Mouse (Mus musculus): ENCODE results near the gene Itga8. TPM values are rescaled to one million over a fixed set of nuclear protein-coding genes. Genes with fewer than 3 reads are reported as not detected.

The Itga8 gene
- total and polyA plus RNA-seq, 3 experiments = 0.93 TPM; not detected in 2

DNA sequence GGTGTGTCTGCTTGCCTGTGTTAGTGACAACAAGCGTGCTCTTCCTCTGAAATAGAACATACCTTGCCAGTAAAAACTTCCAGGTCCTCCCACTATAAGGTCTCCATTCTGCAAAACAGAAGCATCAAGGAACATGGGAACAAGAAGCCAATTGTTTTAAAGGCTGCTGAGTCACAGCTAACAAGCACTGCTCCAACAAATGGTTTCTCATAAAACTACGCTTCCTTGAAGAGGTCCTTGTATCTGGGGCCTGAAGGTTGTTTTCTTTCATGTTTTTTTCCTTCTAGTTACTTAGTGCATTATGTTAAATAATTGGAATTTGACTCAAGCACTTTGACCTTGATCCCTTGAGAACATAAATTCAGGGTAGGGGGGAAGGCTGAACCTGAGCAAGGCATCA lies 45.8 kb downstream of the Itga8 start:
- Histone ChIP-seq H3K9me3 (replicated peaks) (no peaks in the 10 kb centered on the region), H3K27me3 (ENCODE audit: insufficient read depth, low read length) (peaks cover 7% of the 10 kb centered on the region; the same call in 1 of the 2 replicates), H3K4me1 (ENCODE audit: insufficient read depth, low read depth, low read length) (no peaks in the 10 kb centered on the region), H3K4me3 (ENCODE audit: low read depth, low read length) (no peak overlapping the region), H3K36me3 (replicated peaks) (no peaks in the 10 kb centered on the region)
- TF ChIP-seq CTCF (IDR thresholded peaks at IDR 0.05; ENCODE audit: low read depth, low read length) (no peak), POLR2AphosphoS5 (IDR thresholded peaks at IDR 0.05; ENCODE audit: insufficient replicate concordance, low read depth, low read length) (no peak), GATA1 (IDR thresholded peaks at IDR 0.05; ENCODE audit: borderline replicate concordance, low read length) (no peak), TAL1 (conservative IDR thresholded peaks at IDR 0.05; ENCODE audit: low read depth, low read length) (no peak), GATA2 (IDR thresholded peaks at IDR 0.05; ENCODE audit: borderline replicate concordance, low read depth, low read length) (no peak)
- ATAC-seq (ENCODE audit: extremely low read depth, insufficient number of reproducible peaks, low FRiP score, poor library complexity, severe bottlenecking) (no peak), DNase-seq (ENCODE audit: low spot score) (no peak)

DNA sequence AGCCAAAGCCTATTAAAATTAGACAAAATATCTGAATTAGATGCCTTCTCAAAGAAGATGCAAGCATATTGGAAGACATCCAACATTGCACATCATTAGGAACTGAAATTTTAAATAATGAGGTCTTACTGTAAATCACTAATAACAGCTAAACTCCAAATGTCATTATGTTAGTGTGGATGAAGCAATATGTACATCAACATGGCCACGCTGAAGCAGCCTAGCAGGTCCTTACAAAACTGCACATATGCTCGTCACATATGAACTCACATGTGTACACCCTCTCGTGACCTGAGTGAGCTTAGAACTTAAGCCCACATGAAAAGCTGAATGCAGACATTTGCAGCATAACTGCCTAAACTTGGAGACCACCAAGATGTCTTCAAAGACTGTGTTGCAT lies 66.4 kb downstream of the Itga8 start:
- TF ChIP-seq POLR2AphosphoS5 (IDR thresholded peaks at IDR 0.05; ENCODE audit: insufficient replicate concordance, low read depth, low read length) = no peak
- no peak for TF ChIP-seq TAL1 (conservative IDR thresholded peaks at IDR 0.05; ENCODE audit: low read depth, low read length)
- no peak for TF ChIP-seq GATA2 (IDR thresholded peaks at IDR 0.05; ENCODE audit: borderline replicate concordance, low read depth, low read length)
- TF ChIP-seq GATA1 (IDR thresholded peaks at IDR 0.05; ENCODE audit: borderline replicate concordance, low read length) = no peak
- TF ChIP-seq CTCF (IDR thresholded peaks at IDR 0.05; ENCODE audit: low read depth, low read length) = no peak
- no peak for ATAC-seq (ENCODE audit: extremely low read depth, insufficient number of reproducible peaks, low FRiP score, poor library complexity, severe bottlenecking)
- DNase-seq (ENCODE audit: low spot score) = no peak
- no peak overlapping the region for H3K4me3 ChIP-seq (ENCODE audit: low read depth, low read length)
- no peaks in the 10 kb centered on the region for H3K36me3 ChIP-seq (replicated peaks)
- no peaks in the 10 kb centered on the region for H3K9me3 ChIP-seq (replicated peaks)
- H3K27me3 ChIP-seq (ENCODE audit: insufficient read depth, low read length) = no peaks in the 10 kb centered on the region
- H3K4me1 ChIP-seq (ENCODE audit: insufficient read depth, low read depth, low read length) = no peaks in the 10 kb centered on the region

DNA sequence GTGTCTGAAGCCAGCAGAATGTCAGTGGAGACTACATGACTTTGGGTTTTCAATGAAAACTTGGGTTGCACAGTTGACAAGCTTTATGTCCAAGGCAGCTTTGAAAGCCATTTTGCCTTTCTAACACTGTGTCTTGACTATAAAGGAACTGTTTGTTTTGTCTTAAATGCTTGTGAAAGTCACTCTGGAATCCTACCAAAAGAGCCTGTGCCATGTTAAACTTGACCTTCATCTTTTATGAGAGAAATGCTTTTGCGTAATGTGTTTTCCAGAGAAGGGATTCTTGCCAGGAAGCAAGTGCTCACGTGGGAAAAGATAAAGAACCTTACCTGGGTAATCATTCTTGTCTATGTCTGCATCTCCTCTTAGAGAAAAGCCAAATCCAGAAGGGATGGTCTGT lies 72.0 kb downstream of the Itga8 start:
- DNase-seq (ENCODE audit: low spot score) = no peak

DNA sequence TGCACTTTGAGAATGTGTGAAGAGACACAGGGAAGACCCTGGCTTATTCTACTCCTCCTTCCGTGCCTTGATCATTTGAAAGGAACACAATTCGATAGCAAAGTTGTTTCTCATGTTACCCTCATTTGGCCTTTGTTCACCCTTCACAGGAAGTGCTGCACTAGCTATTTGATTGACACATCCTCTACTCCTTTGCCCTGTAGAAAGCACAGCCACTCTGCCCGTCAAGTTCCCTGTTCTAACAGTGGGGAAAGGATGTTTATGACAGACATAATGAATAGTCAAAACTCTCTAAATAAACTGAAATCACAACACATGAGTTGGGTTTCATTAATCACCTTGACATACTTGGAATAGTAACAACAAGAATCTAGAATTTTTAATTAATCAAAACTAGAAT lies 73.4 kb downstream of the Itga8 start:
- Histone ChIP-seq H3K4me3 (ENCODE audit: low read depth, low read length) (no peak overlapping the region), H3K27me3 (ENCODE audit: insufficient read depth, low read length) (no peaks in the 10 kb centered on the region; the same call in 1 of the 2 replicates), H3K4me1 (ENCODE audit: insufficient read depth, low read depth, low read length) (peaks cover 14% of the 10 kb centered on the region), H3K36me3 (replicated peaks) (no peaks in the 10 kb centered on the region), H3K9me3 (replicated peaks) (no peaks in the 10 kb centered on the region)
- TF ChIP-seq POLR2AphosphoS5 (IDR thresholded peaks at IDR 0.05; ENCODE audit: insufficient replicate concordance, low read depth, low read length) (no peak), GATA1 (IDR thresholded peaks at IDR 0.05; ENCODE audit: borderline replicate concordance, low read length) (no peak), CTCF (IDR thresholded peaks at IDR 0.05; ENCODE audit: low read depth, low read length) (no peak), TAL1 (conservative IDR thresholded peaks at IDR 0.05; ENCODE audit: low read depth, low read length) (no peak), GATA2 (IDR thresholded peaks at IDR 0.05; ENCODE audit: borderline replicate concordance, low read depth, low read length) (no peak)
- DNase-seq (ENCODE audit: low spot score) = no peak
- no peak for ATAC-seq (ENCODE audit: extremely low read depth, insufficient number of reproducible peaks, low FRiP score, poor library complexity, severe bottlenecking)

More for the DNA sequence above, 72.0 kb downstream of the Itga8 start:
- H3K27me3 ChIP-seq (ENCODE audit: insufficient read depth, low read length) = no peaks in the 10 kb centered on the region; the same call in 1 of the 2 replicates
- H3K4me1 ChIP-seq (ENCODE audit: insufficient read depth, low read depth, low read length) = peaks cover 14% of the 10 kb centered on the region
- no peaks in the 10 kb centered on the region for H3K9me3 ChIP-seq (replicated peaks)
- no peak overlapping the region for H3K4me3 ChIP-seq (ENCODE audit: low read depth, low read length)
- ATAC-seq (ENCODE audit: extremely low read depth, insufficient number of reproducible peaks, low FRiP score, poor library complexity, severe bottlenecking) = no peak
- no peaks in the 10 kb centered on the region for H3K36me3 ChIP-seq (replicated peaks)
- no peak for TF ChIP-seq TAL1 (conservative IDR thresholded peaks at IDR 0.05; ENCODE audit: low read depth, low read length)
- no peak for TF ChIP-seq GATA1 (IDR thresholded peaks at IDR 0.05; ENCODE audit: borderline replicate concordance, low read length)
- TF ChIP-seq GATA2 (IDR thresholded peaks at IDR 0.05; ENCODE audit: borderline replicate concordance, low read depth, low read length) = no peak
- no peak for TF ChIP-seq POLR2AphosphoS5 (IDR thresholded peaks at IDR 0.05; ENCODE audit: insufficient replicate concordance, low read depth, low read length)
- TF ChIP-seq CTCF (IDR thresholded peaks at IDR 0.05; ENCODE audit: low read depth, low read length) = no peak

DNA sequence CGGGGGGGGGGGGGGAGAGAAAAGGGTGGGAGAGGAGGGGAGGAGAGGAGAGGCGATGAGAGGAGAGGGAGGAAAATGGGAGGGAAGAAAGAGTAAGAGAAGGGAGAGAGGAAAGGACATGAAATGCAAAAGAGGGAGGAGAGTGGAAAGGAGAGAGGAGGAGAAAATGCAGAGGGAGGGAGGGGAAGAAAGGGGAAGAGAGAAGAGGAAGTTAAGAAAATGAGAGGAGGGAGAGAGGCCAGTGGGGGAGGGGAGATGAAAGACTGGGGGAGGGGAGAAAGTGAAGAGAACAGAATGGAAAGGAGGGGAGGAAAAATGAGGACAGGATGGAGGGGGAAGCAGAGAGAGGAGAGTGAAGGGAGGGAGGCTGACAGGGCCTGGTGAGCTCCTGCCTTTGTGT lies 74.5 kb downstream of the Itga8 start:
- Histone ChIP-seq H3K27me3 (ENCODE audit: insufficient read depth, low read length) (peaks cover 7% of the 10 kb centered on the region; the same call in 1 of the 2 replicates), H3K4me3 (ENCODE audit: low read depth, low read length) (no peak overlapping the region), H3K36me3 (replicated peaks) (no peaks in the 10 kb centered on the region), H3K4me1 (ENCODE audit: insufficient read depth, low read depth, low read length) (peaks cover 14% of the 10 kb centered on the region), H3K9me3 (replicated peaks) (no peaks in the 10 kb centered on the region)
- ATAC-seq (ENCODE audit: extremely low read depth, insufficient number of reproducible peaks, low FRiP score, poor library complexity, severe bottlenecking) (no peak), DNase-seq (ENCODE audit: low spot score) (no peak)
- TF ChIP-seq GATA1 (IDR thresholded peaks at IDR 0.05; ENCODE audit: borderline replicate concordance, low read length) = no peak
- TF ChIP-seq POLR2AphosphoS5 (IDR thresholded peaks at IDR 0.05; ENCODE audit: insufficient replicate concordance, low read depth, low read length) = no peak
- TF ChIP-seq TAL1 (conservative IDR thresholded peaks at IDR 0.05; ENCODE audit: low read depth, low read length) = no peak
- TF ChIP-seq GATA2 (IDR thresholded peaks at IDR 0.05; ENCODE audit: borderline replicate concordance, low read depth, low read length) = no peak
- no peak for TF ChIP-seq CTCF (IDR thresholded peaks at IDR 0.05; ENCODE audit: low read depth, low read length)

DNA sequence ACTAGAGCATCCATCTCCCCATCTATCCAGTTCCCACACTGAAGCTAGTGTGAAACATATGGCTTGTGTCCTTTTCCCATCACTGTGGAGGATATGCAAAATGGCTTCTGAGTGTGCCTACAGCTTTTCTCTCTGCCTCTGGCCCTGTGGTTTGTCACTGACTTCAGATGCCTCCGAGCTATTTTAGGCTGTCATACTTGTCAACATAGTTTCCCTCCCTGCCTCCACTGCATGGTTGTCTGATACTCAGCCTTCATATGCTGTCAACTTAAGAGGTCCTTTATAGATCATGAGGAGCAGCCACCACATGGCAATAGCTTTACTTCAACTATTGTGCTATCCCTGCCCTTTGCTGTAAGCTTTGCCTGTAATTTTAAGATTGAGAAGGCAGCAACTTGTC lies 75.4 kb downstream of the Itga8 start:
- Histone ChIP-seq H3K9me3 (replicated peaks) (no peaks in the 10 kb centered on the region), H3K27me3 (ENCODE audit: insufficient read depth, low read length) (peaks cover 7% of the 10 kb centered on the region; the same call in 1 of the 2 replicates), H3K4me3 (ENCODE audit: low read depth, low read length) (no peak overlapping the region), H3K4me1 (ENCODE audit: insufficient read depth, low read depth, low read length) (peaks cover 14% of the 10 kb centered on the region), H3K36me3 (replicated peaks) (no peaks in the 10 kb centered on the region)
- ATAC-seq (ENCODE audit: extremely low read depth, insufficient number of reproducible peaks, low FRiP score, poor library complexity, severe bottlenecking) = no peak
- no peak for DNase-seq (ENCODE audit: low spot score)
- TF ChIP-seq GATA2 (IDR thresholded peaks at IDR 0.05; ENCODE audit: borderline replicate concordance, low read depth, low read length) = no peak
- TF ChIP-seq TAL1 (conservative IDR thresholded peaks at IDR 0.05; ENCODE audit: low read depth, low read length) = no peak
- no peak for TF ChIP-seq CTCF (IDR thresholded peaks at IDR 0.05; ENCODE audit: low read depth, low read length)
- TF ChIP-seq POLR2AphosphoS5 (IDR thresholded peaks at IDR 0.05; ENCODE audit: insufficient replicate concordance, low read depth, low read length) = no peak
- TF ChIP-seq GATA1 (IDR thresholded peaks at IDR 0.05; ENCODE audit: borderline replicate concordance, low read length) = no peak

All from G1E (cell line).